Mouse (Mus musculus) left cerebral cortex, adult 9 months (tissue): ENCODE results near the gene Nme9.

Experiments
- DNase-seq, 2 experiments: peaks; one replicate each; pipeline ENCODE4 v3.0.0; 2022; ENCODE audit warnings: low spot score in 2 of 2

Nme9 gene

GRCm38 (mm10) chr9:99436182-99437030, 14.9 kb upstream of the Nme9 start:
- DNase-seq: peak in 1 of 2 experiments; percentile 65

- no peak for DNase-seq
These were observed 14.1 kb upstream of the Nme9 start, which contains the start of gene Mras for GRCm38 (mm10) chr9:99437031-99437764. Mras (minus strand) TSS chr9:99437381.

DNA sequence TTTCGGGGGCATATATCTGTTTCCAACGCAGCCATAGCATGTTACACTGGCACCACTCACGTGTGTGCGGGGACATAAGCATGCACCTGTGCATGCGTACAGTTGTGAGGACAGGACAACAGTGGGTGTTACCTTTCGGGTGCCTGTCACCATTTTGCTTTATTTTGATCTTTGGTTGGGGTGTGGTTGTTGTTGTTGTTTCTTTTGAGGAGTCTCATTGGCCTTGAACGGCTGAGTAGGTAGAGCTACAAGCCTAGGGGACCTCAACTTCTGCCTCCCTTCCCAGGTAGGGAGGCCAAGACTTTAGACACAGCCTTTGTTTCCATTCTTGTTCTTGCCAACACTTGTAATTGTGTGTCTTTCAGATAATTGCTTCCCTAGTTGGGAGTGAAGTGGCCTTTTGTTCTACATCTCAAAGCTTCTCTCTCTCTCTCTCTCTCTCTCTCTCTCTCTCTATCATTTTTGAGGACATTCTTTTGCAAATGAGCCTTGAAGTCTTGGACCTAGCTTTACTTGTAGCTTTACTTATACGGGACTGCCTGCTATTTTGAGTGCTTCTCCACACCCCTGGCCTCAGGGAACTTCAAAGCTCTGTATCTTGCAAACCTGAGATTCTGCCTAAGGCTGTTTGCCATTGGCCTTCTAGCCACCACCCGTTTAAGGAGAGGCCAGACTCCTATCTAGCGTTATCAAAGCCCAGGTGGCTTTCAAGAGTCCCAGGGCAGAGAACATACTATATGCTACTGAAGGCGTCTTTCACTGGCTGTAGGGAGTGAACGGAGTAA, 13.3 kb upstream of the Nme9 start:
- no peak for DNase-seq

GRCm38 (mm10) chr9:99439064-99439463, 12.2 kb upstream of the Nme9 start:
- DNase-seq: no peak

- peak in 1 of 2 experiments; percentile 86 for DNase-seq
These were observed 10.3 kb upstream of the Nme9 start for GRCm38 (mm10) chr9:99440941-99441340.

- DNase-seq: no peak
These were observed 9.4 kb upstream of the Nme9 start for GRCm38 (mm10) chr9:99441647-99442433.

DNA sequence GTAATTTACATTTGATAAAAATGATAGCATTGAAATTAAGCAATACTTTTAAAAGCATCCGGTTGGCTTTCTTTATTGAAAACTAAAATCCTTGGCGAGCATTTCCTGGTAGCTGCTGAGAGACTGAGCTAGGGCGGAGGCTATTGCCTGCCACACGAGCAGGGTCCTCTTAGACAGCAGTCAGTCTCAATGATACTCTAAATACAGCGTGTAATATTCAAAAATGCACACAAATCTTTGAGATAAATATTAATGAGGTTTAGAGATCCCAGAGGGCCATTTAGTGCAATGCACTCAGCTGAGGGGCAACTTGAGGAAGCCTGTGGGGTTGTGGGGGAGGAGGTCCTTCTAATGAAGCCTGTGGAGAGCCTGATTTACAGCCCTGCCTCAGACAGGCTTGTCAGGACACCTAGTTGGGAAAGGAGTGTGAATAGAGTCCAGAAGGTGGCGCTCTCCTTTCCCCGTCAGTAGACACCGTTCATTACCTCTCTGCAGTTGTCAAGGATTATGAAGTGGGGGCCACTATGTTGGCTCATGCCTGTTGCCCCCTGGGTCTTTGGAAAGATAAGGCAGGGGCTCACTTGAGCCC, 6.6 kb upstream of the Nme9 start:
- DNase-seq: no peak

GRCm38 (mm10) chr9:99446259-99446658, 5.0 kb upstream of the Nme9 start:
- no peak for DNase-seq

DNA sequence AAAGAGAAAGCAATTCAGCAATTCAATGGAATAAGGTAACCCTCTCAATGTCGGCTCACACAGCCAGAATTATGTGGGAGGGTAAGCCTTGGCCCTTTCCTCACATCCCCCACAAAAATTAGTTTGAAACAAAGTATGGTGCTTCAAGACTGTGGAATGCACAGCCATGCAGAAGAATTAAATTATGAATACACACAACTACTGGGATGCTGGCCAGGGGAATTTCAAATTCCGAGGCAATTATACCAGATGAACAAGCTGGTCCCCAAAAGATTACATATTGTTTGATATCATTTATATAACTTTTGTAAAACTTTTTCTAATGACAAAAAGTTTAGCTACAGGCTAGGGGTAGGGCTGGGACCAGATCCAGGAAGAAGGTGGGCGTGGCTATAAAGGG, 4.0 kb upstream of the Nme9 start:
- no peak for DNase-seq

DNA sequence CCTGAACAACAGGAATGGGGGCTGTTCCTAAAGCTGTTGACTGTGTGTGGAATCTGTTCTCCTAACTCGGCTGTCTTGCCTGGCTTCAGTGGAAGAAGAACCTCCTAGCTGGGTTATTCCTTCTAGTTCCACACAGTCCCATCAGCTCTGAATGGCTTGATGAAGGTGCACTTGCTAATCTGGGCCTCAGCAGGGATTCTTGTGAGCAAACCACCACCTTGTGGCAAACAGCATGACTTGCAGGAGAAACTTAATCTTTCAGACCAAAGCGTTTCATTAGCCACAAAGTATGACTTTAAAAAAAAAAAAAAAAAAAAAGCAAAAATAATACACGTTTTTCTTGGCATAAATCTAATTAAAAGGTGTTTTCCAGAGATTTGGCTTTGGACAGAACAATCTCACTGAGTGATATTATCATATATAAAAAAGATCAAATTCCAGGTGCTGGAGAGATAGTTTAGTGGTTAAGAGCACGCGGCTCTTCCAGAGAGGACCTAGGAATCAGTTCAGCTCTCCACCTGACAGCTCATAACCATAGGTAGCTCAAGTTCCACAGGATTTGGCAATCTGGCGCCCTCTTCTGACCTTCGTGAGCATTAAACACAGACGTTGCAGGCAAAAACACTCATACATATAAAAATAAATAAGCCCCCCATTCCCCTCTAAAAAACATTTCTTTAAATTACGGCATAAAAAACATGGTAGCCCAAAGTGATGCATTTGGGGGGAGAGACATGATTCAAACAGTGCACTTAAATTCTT, 1.2 kb upstream of the Nme9 start:
- peak in 1 of 2 experiments; percentile 48 for DNase-seq

GRCm38 (mm10) chr9:99454211-99454610, 2.9 kb downstream of the Nme9 start:
- no peak for DNase-seq

DNA sequence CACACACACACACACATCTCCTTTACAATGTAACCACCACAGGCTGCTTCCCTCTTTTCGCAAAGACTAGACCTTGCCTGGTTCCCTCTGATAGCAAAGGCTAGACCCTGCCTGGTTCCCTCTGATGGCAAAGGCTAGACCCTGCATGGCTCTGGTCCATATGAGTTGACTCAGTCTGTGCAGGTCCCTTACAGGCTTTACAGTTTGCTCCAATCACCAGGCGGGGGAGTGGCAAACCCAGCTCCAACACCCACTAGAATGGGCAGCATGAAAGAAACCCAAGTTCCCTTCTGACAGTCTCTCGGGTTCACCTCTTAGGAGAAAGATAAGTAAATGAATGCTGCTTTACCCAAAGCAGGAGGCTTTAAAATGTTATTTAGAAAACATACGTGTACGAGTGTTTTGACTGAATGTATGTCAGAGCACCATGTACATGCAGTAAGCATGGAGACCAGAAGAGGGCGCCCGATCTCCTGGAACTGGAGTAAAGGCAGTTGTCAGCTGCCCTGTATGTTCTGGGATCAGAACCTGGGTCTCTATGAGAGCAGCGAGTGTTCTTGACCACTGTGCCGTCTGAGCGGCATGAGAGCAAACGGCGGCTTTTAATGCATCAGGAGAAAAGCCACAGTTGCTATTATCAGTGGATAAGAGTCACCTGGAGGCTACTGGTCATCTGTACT, 7.4 kb downstream of the Nme9 start:
- peak in 1 of 2 experiments; percentile 52 for DNase-seq

DNA sequence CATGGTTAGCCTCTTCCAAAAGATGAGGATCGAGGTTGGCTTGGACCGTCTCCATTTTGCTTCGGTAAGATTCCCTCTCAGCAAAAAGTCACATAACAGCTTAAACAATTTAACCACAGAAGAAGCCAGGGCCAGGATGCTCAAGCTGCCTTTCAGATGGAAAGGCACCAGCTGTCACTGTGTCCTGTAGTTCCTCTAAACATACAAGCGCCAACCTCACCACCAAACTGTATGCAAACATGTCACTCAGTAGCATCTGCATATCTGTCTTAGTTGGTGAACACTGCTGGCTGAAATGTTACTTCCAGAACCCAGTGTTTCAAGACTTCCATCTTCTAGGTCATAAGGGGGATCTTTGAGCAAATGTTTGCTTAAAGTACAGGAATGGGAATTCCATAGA, 8.5 kb downstream of the Nme9 start:
- no peak for DNase-seq

DNA sequence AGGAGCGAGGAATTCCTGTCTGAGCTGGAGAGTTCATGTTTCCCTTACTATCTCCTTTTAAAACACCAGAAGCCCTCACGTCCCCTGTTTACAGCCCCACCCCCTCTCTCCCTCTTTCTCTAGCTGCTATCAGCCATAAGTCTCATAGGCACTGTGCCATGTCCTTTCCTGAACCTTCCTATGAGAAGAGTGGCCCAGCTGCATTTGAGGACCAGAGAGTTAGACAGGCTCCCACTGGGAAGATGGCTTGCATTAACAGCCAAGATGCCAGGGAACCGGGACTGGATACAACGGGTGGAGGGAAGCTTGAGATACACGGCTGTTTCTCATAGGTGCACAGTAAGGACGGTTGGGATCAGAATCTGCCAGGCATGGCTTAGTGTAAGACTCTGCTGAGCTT, 13.6 kb downstream of the Nme9 start:
- no peak for DNase-seq

DNA sequence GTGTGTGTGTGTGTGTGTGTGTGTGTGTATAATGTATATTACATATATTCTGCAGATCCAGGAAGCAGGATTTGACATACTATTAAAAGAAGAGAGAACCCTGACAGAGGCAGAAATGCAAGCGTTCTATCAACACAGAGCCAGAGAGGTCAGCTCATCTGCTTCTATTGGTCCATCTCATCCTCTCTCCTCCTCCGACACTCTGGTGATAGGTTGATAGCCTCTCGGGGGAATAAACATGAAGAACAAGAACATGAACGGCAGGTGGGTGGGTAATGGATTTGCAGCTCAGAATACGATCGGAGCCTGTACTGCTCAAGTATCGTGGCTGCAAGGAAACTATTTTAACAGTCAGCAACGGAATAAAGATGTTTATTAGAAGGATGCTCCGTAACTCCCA, 17.3 kb downstream of the Nme9 start:
- no peak for DNase-seq

DNA sequence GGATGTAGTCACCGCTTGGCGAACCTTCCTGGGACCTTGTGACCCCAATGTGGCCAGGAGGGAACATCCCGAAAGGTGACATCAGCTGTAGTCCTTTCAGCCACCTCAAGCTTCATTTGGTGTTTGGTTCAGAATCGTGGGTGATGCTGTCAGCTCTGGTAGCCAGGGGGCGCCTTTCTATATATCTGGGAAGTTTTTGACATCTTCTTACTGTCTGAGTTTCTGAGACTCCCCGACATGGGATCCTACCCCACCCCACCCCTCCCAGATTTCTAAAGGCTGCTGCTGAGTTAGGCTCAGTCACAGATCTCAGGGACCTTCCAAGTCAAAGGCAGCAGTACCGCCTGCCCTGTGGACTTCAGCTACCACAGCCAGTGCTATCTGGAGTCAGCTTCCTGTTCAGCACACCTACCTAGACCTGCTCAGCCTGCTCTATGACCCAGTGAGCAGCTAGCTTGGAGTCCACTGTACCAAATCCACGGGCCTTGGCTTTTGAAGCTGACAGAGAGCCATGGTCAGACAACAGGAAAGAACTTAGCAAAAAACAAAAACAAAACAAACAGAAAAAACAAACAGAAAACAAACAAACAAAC, 18.5 kb downstream of the Nme9 start:
- no peak for DNase-seq

DNA sequence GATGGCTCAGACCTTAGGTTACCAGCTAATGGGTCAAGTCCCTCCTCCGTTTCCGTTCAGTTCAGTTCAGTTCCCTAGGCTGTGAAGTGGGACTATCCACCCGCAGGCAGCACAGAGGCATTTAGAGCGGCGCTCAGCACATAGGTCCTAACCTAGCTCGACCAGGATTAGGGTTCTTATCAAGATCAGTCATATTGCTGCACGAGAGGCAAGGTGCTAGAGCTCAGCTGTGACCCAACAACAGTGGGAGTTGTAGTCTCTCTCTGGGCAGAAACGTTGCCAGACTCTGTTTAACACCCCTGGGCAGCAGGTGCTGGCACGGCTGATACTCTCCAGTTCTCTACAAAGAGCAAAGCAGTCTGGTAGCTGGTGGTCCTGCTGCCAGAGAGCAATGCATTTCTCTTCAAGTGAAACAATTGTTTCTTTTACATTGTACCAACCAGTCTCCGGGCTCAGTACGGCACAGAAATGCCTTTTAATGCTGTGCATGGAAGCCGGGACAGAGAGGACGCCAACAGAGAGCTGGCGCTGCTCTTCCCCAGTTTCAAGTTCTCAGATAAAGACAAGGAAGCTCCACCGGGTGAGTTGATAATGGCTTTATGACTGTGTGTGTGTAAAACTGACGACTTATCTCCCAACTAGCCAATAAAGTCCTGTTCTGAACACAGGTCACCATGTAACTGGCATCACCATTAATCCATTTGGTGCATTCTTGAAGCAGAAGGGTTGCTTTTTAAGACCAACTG, 19.2 kb downstream of the Nme9 start:
- DNase-seq: no peak

DNA sequence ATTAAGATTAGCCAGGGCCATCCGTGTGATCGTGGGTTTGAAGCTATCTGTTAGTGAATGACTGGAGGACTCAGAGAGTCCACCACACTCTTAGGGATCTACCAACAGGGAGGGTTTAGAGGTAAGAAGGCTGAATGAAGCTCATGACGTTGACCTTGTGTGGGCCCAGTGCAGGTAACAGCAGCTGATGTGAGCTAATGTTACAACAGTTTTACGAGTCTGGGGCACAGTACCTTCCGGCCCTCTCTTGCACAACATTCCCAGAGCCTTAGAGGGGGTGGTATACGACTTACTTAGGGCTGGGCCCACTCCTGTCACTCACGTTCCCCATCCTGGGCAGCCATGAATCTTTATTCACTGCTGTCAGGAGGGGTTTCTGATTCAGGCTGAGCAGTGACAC, 20.1 kb downstream of the Nme9 start:
- no peak for DNase-seq
